Mouse (Mus musculus): Measurements from ENCODE around the gene Fgfr1op2. TPM values are rescaled to one million over a fixed set of nuclear protein-coding genes. Genes with fewer than 3 reads are reported as not detected.

Gene Fgfr1op2
- polyA plus RNA-seq, 1 experiment from 2014 or later = 103 TPM

- H3K9ac ChIP-seq = peak overlapping the region; percentile 71
- H3K4me3 ChIP-seq = 0 out of 2 replicates have a peak overlapping the region, but pooled peaks have one; percentile 9
- peaks cover 58% of the 10 kb centered on the region for H3K4me1 ChIP-seq
- peak; percentile 85 for ATAC-seq
- no peaks in the 10 kb centered on the region for H3K27me3 ChIP-seq (replicated peaks)
- WGBS (ENCODE audit: insufficient replicate concordance) = 56% methylated on average over 7 of the region's 7 CpGs
- peaks cover 91% of the 10 kb centered on the region for H3K36me3 ChIP-seq
- no peaks in the 10 kb centered on the region for H3K9me3 ChIP-seq (replicated peaks)
- H3K27ac ChIP-seq = peak overlapping the region; percentile 98
- H3K4me2 ChIP-seq = peak overlapping the region; percentile 66
Measured at GRCm38 (mm10) chr6:146611897-146612296, 34.9 kb downstream of the Fgfr1op2 start.

GRCm38 (mm10) chr6:146612736-146613135 lies 35.7 kb downstream of the Fgfr1op2 start:
- peak overlapping the region; percentile 66; the same call in 1 of the 2 replicates for H3K4me2 ChIP-seq
- no peaks in the 10 kb centered on the region for H3K9me3 ChIP-seq (replicated peaks)
- no peak for ATAC-seq
- peaks cover 58% of the 10 kb centered on the region for H3K4me1 ChIP-seq
- no peak overlapping the region for H3K4me3 ChIP-seq
- peaks cover 91% of the 10 kb centered on the region for H3K36me3 ChIP-seq
- WGBS (ENCODE audit: insufficient replicate concordance) = 91% methylated on average over 5 of the region's 5 CpGs
- peak overlapping the region; percentile 71; the same call in 1 of the 2 replicates for H3K9ac ChIP-seq
- peak overlapping the region; percentile 98 for H3K27ac ChIP-seq
- no peaks in the 10 kb centered on the region for H3K27me3 ChIP-seq (replicated peaks)

GRCm38 (mm10) chr6:146613907-146614306 lies 36.9 kb downstream of the Fgfr1op2 start:
- Histone ChIP-seq H3K9me3 (replicated peaks) (no peaks in the 10 kb centered on the region), H3K4me1 (peaks cover 58% of the 10 kb centered on the region), H3K4me2 (0 out of 2 replicates have a peak overlapping the region, but pooled peaks have one; percentile 52), H3K4me3 (no peak overlapping the region), H3K27ac (peak overlapping the region; percentile 98), H3K9ac (no peak overlapping the region; the same call in 1 of the 2 replicates), H3K27me3 (replicated peaks) (no peaks in the 10 kb centered on the region), H3K36me3 (peaks cover 91% of the 10 kb centered on the region)
- 81% methylated on average over 5 of the region's 5 CpGs for WGBS (ENCODE audit: insufficient replicate concordance)
- no peak for ATAC-seq

GRCm38 (mm10) chr6:146614541-146614940 lies 37.5 kb downstream of the Fgfr1op2 start:
- Histone ChIP-seq H3K27ac (peak overlapping the region; percentile 98), H3K27me3 (replicated peaks) (no peaks in the 10 kb centered on the region), H3K9me3 (replicated peaks) (no peaks in the 10 kb centered on the region), H3K36me3 (peaks cover 90% of the 10 kb centered on the region), H3K4me2 (peak overlapping the region; percentile 52), H3K9ac (peak overlapping the region; percentile 35), H3K4me1 (peaks cover 56% of the 10 kb centered on the region), H3K4me3 (no peak overlapping the region)
- 57% methylated on average over 5 of the region's 5 CpGs for WGBS (ENCODE audit: insufficient replicate concordance)
- ATAC-seq = peak; percentile 73

- H3K36me3 ChIP-seq = peaks cover 91% of the 10 kb centered on the region
- peaks cover 42% of the 10 kb centered on the region for H3K4me1 ChIP-seq
- H3K27ac ChIP-seq = peak overlapping the region; percentile 98
- 85% methylated on average over 8 of the region's 8 CpGs for WGBS (ENCODE audit: insufficient replicate concordance)
- no peak overlapping the region for H3K9ac ChIP-seq
- no peaks in the 10 kb centered on the region for H3K9me3 ChIP-seq (replicated peaks)
- no peak overlapping the region for H3K4me3 ChIP-seq
- no peak for ATAC-seq
- no peak overlapping the region for H3K4me2 ChIP-seq
- no peaks in the 10 kb centered on the region for H3K27me3 ChIP-seq (replicated peaks)
Measured at GRCm38 (mm10) chr6:146615891-146616290, 38.9 kb downstream of the Fgfr1op2 start.

GRCm38 (mm10) chr6:146616670-146617069 lies 39.7 kb downstream of the Fgfr1op2 start:
- peaks cover 99% of the 10 kb centered on the region for H3K36me3 ChIP-seq
- no peak for ATAC-seq

GRCm38 (mm10) chr6:146628123-146628522 lies 51.1 kb downstream of the Fgfr1op2 start:
- Histone ChIP-seq H3K27ac (peak overlapping the region; percentile 38), H3K9me3 (replicated peaks) (no peaks in the 10 kb centered on the region), H3K4me1 (peaks cover 50% of the 10 kb centered on the region), H3K4me3 (no peak overlapping the region), H3K9ac (peak overlapping the region; percentile 45; the same call in 1 of the 2 replicates), H3K4me2 (no peak overlapping the region), H3K27me3 (replicated peaks) (no peaks in the 10 kb centered on the region), H3K36me3 (peaks cover 34% of the 10 kb centered on the region)
- no peak for ATAC-seq
- WGBS (ENCODE audit: insufficient replicate concordance) = 77% methylated on average over 3 of the region's 3 CpGs

More at GRCm38 (mm10) chr6:146616670-146617069, 39.7 kb downstream of the Fgfr1op2 start:
- Histone ChIP-seq H3K9ac (no peak overlapping the region), H3K9me3 (replicated peaks) (no peaks in the 10 kb centered on the region), H3K4me3 (no peak overlapping the region), H3K4me2 (no peak overlapping the region), H3K4me1 (peaks cover 39% of the 10 kb centered on the region), H3K27me3 (replicated peaks) (no peaks in the 10 kb centered on the region), H3K27ac (peak overlapping the region; percentile 25; the same call in 1 of the 2 replicates)
- WGBS (ENCODE audit: insufficient replicate concordance) = 84% methylated on average over 2 of the region's 2 CpGs

- 24% methylated on average over 9 of the region's 9 CpGs for WGBS (ENCODE audit: insufficient replicate concordance)
- no peaks in the 10 kb centered on the region for H3K27me3 ChIP-seq (replicated peaks)
- H3K36me3 ChIP-seq = peaks cover 15% of the 10 kb centered on the region
- H3K4me3 ChIP-seq = peak overlapping the region; percentile 32
- peak overlapping the region; percentile 82 for H3K4me2 ChIP-seq
- peak overlapping the region; percentile 95 for H3K9ac ChIP-seq
- H3K9me3 ChIP-seq (replicated peaks) = no peaks in the 10 kb centered on the region
- peaks cover 63% of the 10 kb centered on the region for H3K4me1 ChIP-seq
- H3K27ac ChIP-seq = peak overlapping the region; percentile 95
- ATAC-seq = peak; percentile 86
Measured at GRCm38 (mm10) chr6:146629781-146630756, 53.1 kb downstream of the Fgfr1op2 start.

- H3K36me3 ChIP-seq = peaks cover 12% of the 10 kb centered on the region; the same call in 1 of the 2 replicates
- no peaks in the 10 kb centered on the region for H3K27me3 ChIP-seq (replicated peaks)
- H3K27ac ChIP-seq = peak overlapping the region; percentile 95
- H3K4me2 ChIP-seq = peak overlapping the region; percentile 82
- H3K4me1 ChIP-seq = peaks cover 64% of the 10 kb centered on the region
- WGBS (ENCODE audit: insufficient replicate concordance) = 44% methylated on average over 4 of the region's 4 CpGs
- peak overlapping the region; percentile 84; the same call in 1 of the 2 replicates for H3K4me3 ChIP-seq
- H3K9me3 ChIP-seq (replicated peaks) = no peaks in the 10 kb centered on the region
- H3K9ac ChIP-seq = peak overlapping the region; percentile 95
- peak; percentile 26; the same call in 1 of the 2 replicates for ATAC-seq
Measured at GRCm38 (mm10) chr6:146630961-146631360, 54.0 kb downstream of the Fgfr1op2 start.

GRCm38 (mm10) chr6:146631847-146632246 lies 54.8 kb downstream of the Fgfr1op2 start:
- H3K4me2 ChIP-seq = peak overlapping the region; percentile 82
- H3K4me3 ChIP-seq = peak overlapping the region; percentile 84
- H3K27me3 ChIP-seq (replicated peaks) = no peaks in the 10 kb centered on the region
- peak overlapping the region; percentile 95 for H3K27ac ChIP-seq
- peaks cover 8% of the 10 kb centered on the region; the same call in 1 of the 2 replicates for H3K36me3 ChIP-seq
- peak overlapping the region; percentile 95 for H3K9ac ChIP-seq
- H3K4me1 ChIP-seq = peaks cover 64% of the 10 kb centered on the region
- H3K9me3 ChIP-seq (replicated peaks) = no peaks in the 10 kb centered on the region
- WGBS (ENCODE audit: insufficient replicate concordance) = 36% methylated on average over 8 of the region's 8 CpGs
- no peak for ATAC-seq

GRCm38 (mm10) chr6:146632403-146632802 lies 55.4 kb downstream of the Fgfr1op2 start:
- Histone ChIP-seq H3K4me1 (peaks cover 59% of the 10 kb centered on the region), H3K27ac (peak overlapping the region; percentile 95), H3K9ac (peak overlapping the region; percentile 95), H3K27me3 (replicated peaks) (no peaks in the 10 kb centered on the region), H3K9me3 (replicated peaks) (no peaks in the 10 kb centered on the region), H3K4me2 (peak overlapping the region; percentile 82), H3K4me3 (peak overlapping the region; percentile 84), H3K36me3 (peaks cover 6% of the 10 kb centered on the region; the same call in 1 of the 2 replicates)
- WGBS (ENCODE audit: insufficient replicate concordance) = 62% methylated on average over 9 of the region's 9 CpGs
- ATAC-seq = no peak

GRCm38 (mm10) chr6:146633097-146633496 lies 56.1 kb downstream of the Fgfr1op2 start:
- no peaks in the 10 kb centered on the region for H3K9me3 ChIP-seq (replicated peaks)
- H3K4me1 ChIP-seq = peaks cover 58% of the 10 kb centered on the region
- peak overlapping the region; percentile 95 for H3K27ac ChIP-seq
- H3K4me2 ChIP-seq = peak overlapping the region; percentile 82
- no peak for ATAC-seq
- H3K4me3 ChIP-seq = peak overlapping the region; percentile 84
- H3K9ac ChIP-seq = peak overlapping the region; percentile 95
- 52% methylated on average over 8 of the region's 8 CpGs for WGBS (ENCODE audit: insufficient replicate concordance)
- H3K36me3 ChIP-seq = peaks cover 6% of the 10 kb centered on the region; the same call in 1 of the 2 replicates
- H3K27me3 ChIP-seq (replicated peaks) = no peaks in the 10 kb centered on the region
